Mouse (Mus musculus) embryonic facial prominence, embryonic 15.5 days (tissue): ENCODE data around the gene Acot12. TPM values are rescaled to one million over a fixed set of nuclear protein-coding genes. Genes with fewer than 3 reads are reported as not detected.

ENCODE experiments used
- ATAC-seq: fragments of 200-750 bp; cut with Nextera tagmentation; 2 replicates; pipeline ENCODE4 v1.8.0; 2017; ENCODE audit warnings: low read depth, moderate TSS enrichment; ENCODE audit not compliant: insufficient number of reproducible peaks, low FRiP score, low TSS enrichment
- H3K27ac ChIP-seq: fragments of 300-500 bp; sonication (generic); replicated peaks from 2 replicates; pipeline ENCODE4 v1.5.1; 2015; ENCODE audit warnings: mild to moderate bottlenecking, inconsistent platforms
- H3K27me3 ChIP-seq: fragments of 300-500 bp; sonication (generic); 2 replicates; pipeline ENCODE4 v1.6.1; 2015; ENCODE audit warnings: inconsistent platforms
- H3K36me3 ChIP-seq: fragments of 300-500 bp; sonication (generic); 2 replicates; pipeline ENCODE4 v1.6.1; 2015; ENCODE audit warnings: mild to moderate bottlenecking, inconsistent platforms
- H3K4me1 ChIP-seq: fragments of 300-500 bp; sonication (generic); 2 replicates; pipeline ENCODE4 v1.6.1; 2015; ENCODE audit warnings: inconsistent platforms
- H3K4me2 ChIP-seq: fragments of 300-500 bp; sonication (generic); replicated peaks from 2 replicates; pipeline ENCODE4 v1.6.1; 2015; ENCODE audit warnings: mild to moderate bottlenecking, inconsistent platforms
- H3K4me3 ChIP-seq: fragments of 300-500 bp; sonication (generic); replicated peaks from 2 replicates; pipeline ENCODE4 v1.5.1; 2015; ENCODE audit warnings: mild to moderate bottlenecking, inconsistent platforms
- H3K9ac ChIP-seq: fragments of 300-500 bp; sonication (generic); 2 replicates; pipeline ENCODE4 v1.6.1; 2015; ENCODE audit warnings: inconsistent platforms
- H3K9me3 ChIP-seq: fragments of 300-500 bp; sonication (generic); replicated peaks from 2 replicates; pipeline ENCODE4 v1.6.1; 2016; ENCODE audit warnings: inconsistent platforms
- WGBS: fragments of 180-500 bp; shearing (Covaris S2); methylation state at CpG from one replicate; pipeline ENCODE4 v1.1.7; 2015; 5-methylcytosine and 5-hydroxymethylcytosine counted together
- polyA plus RNA-seq: library from polyadenylated mRNA; unstranded; fragments of >200 nt; fragmentation: Nextera tagmentation; extraction: Ambion mirVana; gene quantifications from 2 replicates; pipeline ENCODE4 v1.2.1, GENCODE M21; 2015

Acot12 gene
- polyA plus RNA-seq, 1 experiment from 2014 or later, result 0.07 TPM

DNA sequence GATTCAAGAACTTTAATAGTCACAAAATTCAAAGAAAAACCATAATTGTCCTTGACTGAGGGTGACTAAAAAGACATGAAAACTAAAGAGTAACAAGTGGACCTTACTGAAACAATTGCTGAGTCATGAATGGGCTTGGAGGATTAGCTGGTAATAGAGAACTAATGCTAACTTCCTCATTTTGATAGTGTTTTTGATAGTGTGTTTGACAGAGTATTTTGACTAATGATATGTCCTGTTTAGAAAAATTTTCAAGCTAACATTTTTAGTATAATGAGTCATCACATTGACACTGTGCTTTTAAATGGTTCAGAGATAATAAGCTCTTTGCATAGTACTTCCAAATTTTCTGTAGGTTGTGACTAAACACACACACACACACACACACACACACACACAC, 13.4 kb upstream of the Acot12 start:
- no peaks in the 10 kb centered on the region for H3K9me3 ChIP-seq
- H3K9ac ChIP-seq, result no peak overlapping the region
- H3K27ac ChIP-seq, result no peak overlapping the region
- ATAC-seq, result no peak
- H3K4me2 ChIP-seq, result no peak overlapping the region
- H3K4me3 ChIP-seq, result no peak overlapping the region
- no peaks in the 10 kb centered on the region for H3K27me3 ChIP-seq
- H3K4me1 ChIP-seq, result no peaks in the 10 kb centered on the region
- H3K36me3 ChIP-seq, result no peaks in the 10 kb centered on the region

DNA sequence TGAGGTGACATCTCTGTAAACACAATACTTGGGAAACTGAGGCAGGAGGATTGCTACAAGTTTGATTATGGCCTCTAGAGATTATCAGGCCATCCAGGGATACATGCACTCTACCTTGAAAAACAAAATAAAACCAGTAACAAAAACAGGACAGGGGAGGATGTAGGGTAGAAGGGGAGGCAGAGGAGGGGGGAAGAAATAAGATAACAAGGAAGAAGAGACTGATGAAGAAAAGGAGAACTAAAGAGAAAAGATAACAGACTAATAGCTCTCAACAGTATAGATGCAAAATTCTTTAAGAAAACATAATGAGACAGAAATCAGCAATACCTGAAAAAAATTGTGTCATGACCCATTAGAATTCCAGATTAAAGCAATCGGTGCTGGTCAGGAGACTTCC, 4.1 kb upstream of the Acot12 start:
- no peak for ATAC-seq
- WGBS, result 79% methylated on average over 1 of the region's 1 CpGs

DNA sequence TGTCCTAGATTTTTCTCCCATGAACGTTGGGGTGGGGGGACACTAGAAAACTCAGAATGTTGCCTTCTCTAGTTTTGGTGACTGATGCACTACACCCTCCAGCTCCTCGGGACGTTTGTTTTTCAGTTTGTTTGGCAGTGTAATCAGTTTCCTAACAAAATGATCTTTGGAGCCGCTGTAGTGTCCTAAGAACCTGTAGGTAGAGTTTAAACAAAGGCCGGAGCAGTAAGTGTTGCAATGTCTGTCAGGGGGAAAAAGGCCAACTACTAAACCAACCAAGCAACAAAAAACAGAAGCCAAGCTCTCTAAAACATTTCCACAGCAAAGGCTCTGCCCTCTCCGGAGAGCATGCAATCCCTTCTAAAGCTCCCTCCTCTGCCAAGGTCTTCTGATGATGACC, 461 bp upstream of the Acot12 start:
- H3K4me1 ChIP-seq, result peaks cover 6% of the 10 kb centered on the region
- H3K9ac ChIP-seq, result no peak overlapping the region
- no peak overlapping the region for H3K27ac ChIP-seq
- 74% methylated on average over 6 of the region's 6 CpGs for WGBS
- H3K4me3 ChIP-seq, result peak overlapping the region; percentile 37
- H3K27me3 ChIP-seq, result peaks cover 17% of the 10 kb centered on the region
- ATAC-seq, result no peak
- no peaks in the 10 kb centered on the region for H3K9me3 ChIP-seq
- H3K4me2 ChIP-seq, result peak overlapping the region; percentile 69
- no peaks in the 10 kb centered on the region for H3K36me3 ChIP-seq

More for the DNA sequence above, 4.1 kb upstream of the Acot12 start:
- Histone ChIP-seq H3K9me3 (no peaks in the 10 kb centered on the region), H3K36me3 (no peaks in the 10 kb centered on the region), H3K27ac (no peak overlapping the region), H3K4me3 (no peak overlapping the region), H3K27me3 (peaks cover 15% of the 10 kb centered on the region), H3K4me2 (no peak overlapping the region), H3K9ac (no peak overlapping the region), H3K4me1 (peaks cover 6% of the 10 kb centered on the region)

DNA sequence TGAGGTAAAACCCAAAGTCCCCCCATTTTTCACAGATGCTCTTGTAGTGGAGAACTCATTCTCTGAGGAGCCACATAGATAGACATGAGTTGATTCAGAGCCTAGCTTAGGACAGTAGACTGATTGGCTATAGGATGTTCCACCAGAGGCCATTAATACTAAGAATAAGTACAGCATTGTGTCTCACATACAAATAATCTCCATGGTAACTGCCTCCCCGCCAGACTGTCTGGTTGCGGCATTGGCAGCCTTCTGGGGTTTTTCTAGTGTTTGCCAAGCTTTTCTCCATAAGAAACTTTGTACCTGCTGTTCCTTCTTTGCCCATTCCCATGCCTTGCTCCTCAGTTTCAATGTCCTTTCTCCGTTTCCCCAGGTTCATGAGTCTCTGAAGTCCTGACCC, 1.9 kb downstream of the Acot12 start:
- Histone ChIP-seq H3K9ac (no peak overlapping the region), H3K4me1 (peaks cover 6% of the 10 kb centered on the region), H3K4me3 (no peak overlapping the region), H3K9me3 (no peaks in the 10 kb centered on the region), H3K4me2 (no peak overlapping the region), H3K27ac (no peak overlapping the region), H3K36me3 (no peaks in the 10 kb centered on the region), H3K27me3 (peaks cover 17% of the 10 kb centered on the region)
- WGBS, result 90% methylated on average over 3 of the region's 3 CpGs
- no peak for ATAC-seq

DNA sequence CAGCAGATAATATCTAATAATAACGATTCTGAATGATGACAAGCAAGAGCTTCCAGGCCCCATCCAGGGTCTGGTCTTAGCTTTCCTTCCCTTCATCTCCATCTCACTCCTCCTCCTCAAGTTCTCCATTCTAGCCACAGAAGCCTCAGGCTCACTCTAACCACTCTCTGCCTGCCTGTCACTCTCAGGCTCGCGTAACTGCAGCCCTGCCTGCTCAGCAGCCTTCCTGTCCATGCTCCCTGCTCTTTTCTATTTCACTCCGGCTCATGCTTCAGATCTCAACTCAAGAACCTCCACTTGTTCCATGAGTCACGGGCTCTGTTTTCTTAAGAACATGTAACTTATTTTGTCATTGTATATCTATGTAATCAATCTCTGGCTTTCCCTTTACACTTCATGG, 5.2 kb downstream of the Acot12 start:
- 0 out of 2 replicates have a peak, but pooled peaks cover 9% of the 10 kb centered on the region for H3K27me3 ChIP-seq
- 77% methylated on average over 5 of the region's 5 CpGs for WGBS
- H3K9me3 ChIP-seq, result no peaks in the 10 kb centered on the region
- no peak overlapping the region for H3K27ac ChIP-seq
- H3K4me2 ChIP-seq, result no peak overlapping the region
- H3K36me3 ChIP-seq, result no peaks in the 10 kb centered on the region
- no peak for ATAC-seq
- H3K9ac ChIP-seq, result no peak overlapping the region
- H3K4me1 ChIP-seq, result peaks cover 3% of the 10 kb centered on the region
- no peak overlapping the region for H3K4me3 ChIP-seq

DNA sequence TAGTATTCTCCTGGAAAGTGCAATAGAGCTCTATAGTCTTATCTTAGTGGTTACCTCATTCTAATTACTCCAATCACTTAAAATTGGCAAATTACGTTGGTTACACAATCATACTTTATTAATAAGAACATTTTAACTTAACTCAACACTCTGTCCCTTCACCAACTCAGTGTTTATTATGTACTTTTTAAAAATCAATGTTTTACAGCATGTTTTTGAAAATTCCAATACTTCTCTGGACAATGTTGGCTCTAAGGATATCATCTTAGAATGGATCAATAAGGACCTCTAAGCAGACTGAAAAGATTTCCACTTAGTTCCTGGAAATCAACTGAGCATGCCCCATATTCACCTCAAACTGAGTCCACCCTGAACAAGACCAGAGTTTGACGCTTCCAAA, 7.1 kb downstream of the Acot12 start:
- Histone ChIP-seq H3K9me3 (no peaks in the 10 kb centered on the region), H3K4me3 (no peak overlapping the region), H3K4me1 (no peaks in the 10 kb centered on the region), H3K4me2 (no peak overlapping the region), H3K9ac (no peak overlapping the region), H3K27me3 (no peaks in the 10 kb centered on the region), H3K27ac (no peak overlapping the region), H3K36me3 (no peaks in the 10 kb centered on the region)
- no peak for ATAC-seq
- 85% methylated on average over 2 of the region's 2 CpGs for WGBS

DNA sequence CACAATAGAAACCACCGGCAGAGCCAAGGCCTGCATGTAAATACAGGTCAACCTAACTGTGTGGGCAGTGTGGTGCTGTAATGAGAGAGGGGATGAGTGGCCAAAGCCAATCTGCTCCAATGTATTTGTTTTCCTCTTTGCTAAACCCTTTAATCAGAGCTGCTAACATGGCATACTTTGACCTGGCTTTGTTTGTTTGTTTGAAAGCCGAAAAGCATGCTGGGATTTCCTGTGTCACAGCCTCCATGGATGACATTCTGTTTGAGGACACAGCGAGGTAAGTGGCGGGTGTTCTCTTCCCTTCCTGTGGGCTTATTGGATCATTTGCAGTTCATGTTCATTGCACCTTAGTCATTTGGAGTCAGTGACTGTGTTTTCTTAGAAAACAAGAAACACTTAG, 8.7 kb downstream of the Acot12 start:
- no peaks in the 10 kb centered on the region for H3K9me3 ChIP-seq
- H3K27ac ChIP-seq, result no peak overlapping the region
- no peak overlapping the region for H3K4me2 ChIP-seq
- H3K36me3 ChIP-seq, result no peaks in the 10 kb centered on the region
- H3K9ac ChIP-seq, result no peak overlapping the region
- 63% methylated on average over 4 of the region's 4 CpGs for WGBS
- ATAC-seq, result no peak
- H3K27me3 ChIP-seq, result no peaks in the 10 kb centered on the region
- H3K4me3 ChIP-seq, result no peak overlapping the region
- no peaks in the 10 kb centered on the region for H3K4me1 ChIP-seq

DNA sequence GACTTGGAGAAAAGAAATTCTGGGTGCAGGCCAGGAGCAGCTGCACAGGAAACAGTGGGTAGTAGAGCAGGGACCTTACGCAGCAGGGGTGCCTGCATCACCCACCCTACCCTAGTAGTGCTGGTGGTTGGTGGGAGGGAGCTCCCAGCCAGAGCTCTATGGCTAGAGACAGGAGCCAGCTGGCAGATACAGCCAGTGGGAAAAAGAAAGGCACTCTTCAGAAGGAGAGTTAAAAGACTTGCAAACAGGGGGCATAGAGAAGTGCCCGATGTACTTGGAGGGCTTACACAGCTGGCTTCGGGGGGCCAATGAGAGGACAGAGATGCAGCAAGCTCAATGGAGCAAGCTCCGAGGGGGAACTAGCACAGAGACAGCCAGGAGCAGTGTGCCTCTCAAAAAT, 12.4 kb downstream of the Acot12 start:
- Histone ChIP-seq H3K9ac (no peak overlapping the region), H3K4me1 (no peaks in the 10 kb centered on the region), H3K36me3 (no peaks in the 10 kb centered on the region), H3K27ac (no peak overlapping the region), H3K4me3 (no peak overlapping the region), H3K9me3 (no peaks in the 10 kb centered on the region), H3K4me2 (no peak overlapping the region), H3K27me3 (no peaks in the 10 kb centered on the region)
- ATAC-seq, result no peak
- 60% methylated on average over 4 of the region's 4 CpGs for WGBS

DNA sequence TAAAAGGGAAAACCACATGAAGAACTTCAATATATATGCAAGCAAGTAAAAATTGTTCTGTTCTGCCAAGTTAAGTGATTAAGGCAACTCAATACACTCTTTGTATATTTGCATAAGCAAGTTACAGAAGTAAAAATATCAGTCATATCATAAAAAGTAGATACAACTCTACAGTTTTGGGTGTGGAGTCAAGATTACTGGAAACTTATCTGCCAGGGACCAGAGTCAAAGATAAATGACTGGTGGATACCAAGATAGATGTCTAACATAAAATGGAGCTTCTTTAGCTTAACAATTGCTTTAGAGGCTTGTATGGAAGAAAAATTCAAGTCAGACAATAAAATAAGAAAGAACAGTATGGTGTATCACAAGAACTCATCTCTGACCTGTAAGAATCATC, 13.4 kb downstream of the Acot12 start:
- Histone ChIP-seq H3K4me3 (no peak overlapping the region), H3K27ac (no peak overlapping the region), H3K27me3 (no peaks in the 10 kb centered on the region), H3K9me3 (no peaks in the 10 kb centered on the region), H3K4me1 (no peaks in the 10 kb centered on the region), H3K36me3 (no peaks in the 10 kb centered on the region), H3K9ac (no peak overlapping the region), H3K4me2 (no peak overlapping the region)
- ATAC-seq, result no peak

DNA sequence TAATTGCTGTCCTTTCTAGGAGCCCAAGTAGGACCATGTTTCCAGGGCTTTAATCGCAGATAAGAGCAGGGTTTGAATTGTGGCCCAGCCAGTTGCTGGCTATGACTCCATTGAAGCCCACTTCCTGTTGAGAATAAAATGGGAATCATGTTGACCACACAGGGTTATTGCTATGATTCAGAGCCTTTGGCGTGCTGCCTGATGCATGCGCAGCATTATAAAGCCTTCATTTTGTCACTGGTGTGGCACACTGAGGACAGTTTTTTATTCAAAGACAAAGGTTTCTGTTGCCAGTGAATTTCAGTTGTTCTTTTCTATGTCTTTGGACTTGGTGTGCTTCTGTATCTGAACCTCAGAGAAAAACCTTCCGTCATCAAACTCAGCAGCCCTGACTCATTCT, 14.9 kb downstream of the Acot12 start:
- ATAC-seq, result no peak
- H3K27ac ChIP-seq, result no peak overlapping the region
- no peak overlapping the region for H3K4me3 ChIP-seq
- H3K27me3 ChIP-seq, result no peaks in the 10 kb centered on the region
- H3K9me3 ChIP-seq, result no peaks in the 10 kb centered on the region
- H3K4me1 ChIP-seq, result no peaks in the 10 kb centered on the region
- no peak overlapping the region for H3K9ac ChIP-seq
- WGBS, result 89% methylated on average over 4 of the region's 4 CpGs
- no peaks in the 10 kb centered on the region for H3K36me3 ChIP-seq
- no peak overlapping the region for H3K4me2 ChIP-seq

DNA sequence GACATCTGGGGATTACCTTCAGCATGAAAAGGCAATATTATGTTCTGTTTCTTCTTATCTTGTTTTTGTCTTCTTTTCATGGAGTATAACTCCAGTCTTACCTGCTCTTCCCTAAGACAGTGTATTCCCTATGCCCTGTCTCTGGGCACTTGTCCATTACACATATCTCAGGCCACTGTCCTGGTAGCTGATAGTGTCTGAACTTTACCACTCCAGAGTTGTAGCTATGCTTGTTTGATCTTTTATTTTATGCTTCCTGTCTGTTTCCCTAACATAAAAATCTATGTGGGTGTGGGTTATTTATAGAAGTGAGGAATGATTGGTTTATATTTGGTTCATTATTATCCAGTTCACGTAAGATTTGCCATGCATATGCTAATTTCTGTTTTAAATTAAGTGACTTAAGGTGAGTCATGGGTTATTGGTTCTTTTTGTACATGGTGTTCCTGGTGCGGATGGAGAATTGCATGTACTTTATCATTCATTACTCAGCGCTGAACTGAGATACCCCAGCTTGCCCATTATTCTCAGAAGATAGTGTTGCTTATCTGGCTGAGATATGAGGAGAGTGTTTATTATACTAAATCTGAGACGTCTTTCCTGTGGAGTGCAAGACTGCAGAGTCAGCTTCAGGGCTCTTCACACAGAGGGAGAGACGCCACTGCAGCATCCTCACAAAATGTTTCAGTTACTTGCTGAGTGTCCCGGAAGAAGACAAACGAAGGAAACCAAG, 17.2 kb downstream of the Acot12 start:
- H3K27ac ChIP-seq, result no peak overlapping the region
- H3K36me3 ChIP-seq, result no peaks in the 10 kb centered on the region
- H3K4me3 ChIP-seq, result no peak overlapping the region
- H3K4me2 ChIP-seq, result no peak overlapping the region
- H3K9me3 ChIP-seq, result no peaks in the 10 kb centered on the region
- ATAC-seq, result no peak
- 75% methylated on average over 7 of the region's 7 CpGs for WGBS
- no peaks in the 10 kb centered on the region for H3K27me3 ChIP-seq
- H3K9ac ChIP-seq, result no peak overlapping the region
- H3K4me1 ChIP-seq, result no peaks in the 10 kb centered on the region

DNA sequence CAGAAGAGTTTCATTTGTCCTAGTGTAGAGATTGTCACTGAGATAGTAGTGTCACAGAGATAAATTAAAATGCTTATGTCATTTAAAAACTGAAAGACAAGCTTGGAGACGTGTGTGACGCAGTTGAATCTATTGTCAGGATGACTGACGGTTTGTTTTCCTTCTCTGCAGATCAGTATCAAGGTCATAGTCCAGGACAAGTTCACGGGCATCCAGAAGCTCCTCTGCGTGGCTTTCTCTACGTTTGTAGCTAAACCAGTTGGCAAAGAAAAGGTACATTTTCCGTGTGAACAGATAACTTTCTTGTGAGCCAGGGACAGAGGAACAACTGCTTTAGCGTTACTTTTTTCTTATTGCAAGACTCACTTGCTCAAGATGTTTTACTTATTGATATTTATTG, 18.5 kb downstream of the Acot12 start:
- Histone ChIP-seq H3K4me2 (no peak overlapping the region), H3K36me3 (no peaks in the 10 kb centered on the region), H3K9me3 (no peaks in the 10 kb centered on the region), H3K27me3 (no peaks in the 10 kb centered on the region), H3K9ac (no peak overlapping the region), H3K4me3 (no peak overlapping the region), H3K27ac (no peak overlapping the region), H3K4me1 (no peaks in the 10 kb centered on the region)
- 71% methylated on average over 8 of the region's 8 CpGs for WGBS
- no peak for ATAC-seq
